Mouse (Mus musculus): ENCODE measurements around the gene Gid4.

Gid4 gene

DNA sequence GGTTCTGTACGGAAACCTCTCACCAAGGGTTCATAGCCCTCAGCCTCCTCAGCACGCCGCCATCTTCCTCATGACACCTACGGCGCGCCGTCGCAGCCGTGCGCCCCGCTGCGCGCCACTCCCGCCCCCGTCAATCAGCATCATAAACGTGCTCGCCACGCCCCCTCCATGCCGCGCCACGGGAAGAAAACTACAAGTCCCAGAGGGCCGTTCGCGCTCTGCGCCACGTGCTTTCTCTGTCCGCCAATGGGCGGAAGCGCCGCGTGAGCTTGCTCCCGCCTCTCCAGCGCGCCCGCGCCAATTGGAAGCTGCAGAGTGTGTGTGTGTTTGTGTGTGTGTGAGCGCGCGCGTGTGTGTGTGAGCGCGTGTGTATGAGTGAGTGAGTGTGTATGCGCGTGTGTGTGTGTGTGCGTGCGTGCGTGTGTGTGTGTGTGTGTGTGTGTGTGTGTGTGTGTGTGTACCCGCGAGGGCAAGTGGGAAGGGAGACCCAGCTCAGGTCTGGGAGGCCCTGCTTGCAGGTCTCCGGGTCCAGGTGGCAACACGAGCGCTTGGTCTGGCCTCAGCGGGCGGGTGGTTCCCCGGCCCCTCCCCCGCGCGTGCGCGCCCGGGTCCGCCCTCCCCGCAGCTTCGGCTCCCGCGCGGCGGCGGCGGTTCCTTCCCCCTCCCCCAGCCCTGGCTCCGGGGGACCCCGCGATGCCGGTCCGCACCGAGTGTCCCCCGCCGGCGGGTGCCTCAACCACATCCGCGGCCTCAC, at the start of gene Gid4:
Gene Gid4, plus strand, starts transcription at position 183 of the 754 bp plus-strand sequence.
- Histone ChIP-seq H3K9me3 (ENCODE audit: low read length) (no peaks in the 10 kb centered on the region), H3K27me3 (ENCODE audit: insufficient read depth, low read length) (no peaks in the 10 kb centered on the region), H3K36me3 (ENCODE audit: insufficient read depth, low read length) (peaks cover 38% of the 10 kb centered on the region), H3K4me1 (replicated peaks; ENCODE audit: low read depth, low read length) (peaks cover 53% of the 10 kb centered on the region), H3K4me3 (replicated peaks; ENCODE audit: low read length) (peak within 1 kb of the TSS; percentile 96)
- TF ChIP-seq POU5F1 (IDR thresholded peaks at IDR 0.05; ENCODE audit: borderline replicate concordance, low read length) (no peak), NANOG (IDR thresholded peaks at IDR 0.05; ENCODE audit: borderline replicate concordance, low read length) (no peak), CTCF (conservative IDR thresholded peaks at IDR 0.05; ENCODE audit: low read length) (no peak)

DNA sequence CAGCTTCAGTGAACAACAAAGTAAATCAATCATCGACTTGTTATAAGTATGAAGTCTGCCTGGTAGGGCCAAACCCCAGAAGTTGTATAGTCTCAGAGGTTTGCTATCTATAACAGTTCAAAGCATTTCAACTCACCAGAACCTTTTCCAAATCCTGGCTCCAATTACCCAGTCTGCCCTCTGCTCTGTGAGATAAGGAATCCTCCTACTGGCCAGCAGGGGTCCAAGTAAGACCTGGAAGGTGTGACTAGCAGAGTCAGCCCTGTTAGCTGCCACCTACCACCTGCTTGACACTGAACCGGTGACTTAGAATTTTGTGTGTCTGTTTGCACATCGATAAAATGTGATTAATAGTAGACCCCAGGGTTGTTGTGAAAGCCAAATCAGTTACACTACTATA, 49.7 kb upstream of the Gid4 start:
- peaks cover 67% of the 10 kb centered on the region for H3K4me1 ChIP-seq (replicated peaks; ENCODE audit: low read depth, low read length)
- no peaks in the 10 kb centered on the region for H3K36me3 ChIP-seq (ENCODE audit: insufficient read depth, low read length)
- peak overlapping the region; percentile 43 for H3K4me3 ChIP-seq (replicated peaks; ENCODE audit: low read length)

DNA sequence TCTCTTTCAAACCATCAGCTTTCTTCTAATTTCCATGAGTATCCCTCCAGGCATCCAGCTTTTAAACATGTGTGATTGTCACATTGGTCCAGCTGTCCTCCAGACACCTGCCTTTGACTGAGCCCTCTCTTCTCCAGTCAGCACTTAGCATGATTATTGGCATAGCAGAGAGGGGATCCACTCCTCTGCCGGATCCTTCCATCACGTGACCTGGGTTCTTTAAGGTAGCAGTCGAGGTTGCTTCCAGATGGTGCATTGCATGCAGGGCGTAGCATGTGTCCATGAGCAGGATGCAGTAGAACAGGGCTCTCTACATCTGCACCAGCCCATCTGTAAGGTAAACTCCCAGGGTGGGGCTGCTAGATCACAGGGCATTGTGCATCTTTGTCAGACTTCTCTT, 48.0 kb upstream of the Gid4 start:
- Histone ChIP-seq H3K4me3 (replicated peaks; ENCODE audit: low read length) (no peak overlapping the region), H3K27me3 (ENCODE audit: insufficient read depth, low read length) (no peaks in the 10 kb centered on the region), H3K36me3 (ENCODE audit: insufficient read depth, low read length) (no peaks in the 10 kb centered on the region), H3K9me3 (ENCODE audit: low read length) (no peaks in the 10 kb centered on the region), H3K4me1 (replicated peaks; ENCODE audit: low read depth, low read length) (peaks cover 57% of the 10 kb centered on the region)
- TF ChIP-seq NANOG (IDR thresholded peaks at IDR 0.05; ENCODE audit: borderline replicate concordance, low read length) (no peak), POU5F1 (IDR thresholded peaks at IDR 0.05; ENCODE audit: borderline replicate concordance, low read length) (no peak), CTCF (conservative IDR thresholded peaks at IDR 0.05; ENCODE audit: low read length) (no peak)

More for the DNA sequence above, 49.7 kb upstream of the Gid4 start:
- TF ChIP-seq CTCF (conservative IDR thresholded peaks at IDR 0.05; ENCODE audit: low read length) (no peak), POU5F1 (IDR thresholded peaks at IDR 0.05; ENCODE audit: borderline replicate concordance, low read length) (no peak), NANOG (IDR thresholded peaks at IDR 0.05; ENCODE audit: borderline replicate concordance, low read length) (no peak)
- H3K27me3 ChIP-seq (ENCODE audit: insufficient read depth, low read length) = no peaks in the 10 kb centered on the region
- no peaks in the 10 kb centered on the region for H3K9me3 ChIP-seq (ENCODE audit: low read length)

DNA sequence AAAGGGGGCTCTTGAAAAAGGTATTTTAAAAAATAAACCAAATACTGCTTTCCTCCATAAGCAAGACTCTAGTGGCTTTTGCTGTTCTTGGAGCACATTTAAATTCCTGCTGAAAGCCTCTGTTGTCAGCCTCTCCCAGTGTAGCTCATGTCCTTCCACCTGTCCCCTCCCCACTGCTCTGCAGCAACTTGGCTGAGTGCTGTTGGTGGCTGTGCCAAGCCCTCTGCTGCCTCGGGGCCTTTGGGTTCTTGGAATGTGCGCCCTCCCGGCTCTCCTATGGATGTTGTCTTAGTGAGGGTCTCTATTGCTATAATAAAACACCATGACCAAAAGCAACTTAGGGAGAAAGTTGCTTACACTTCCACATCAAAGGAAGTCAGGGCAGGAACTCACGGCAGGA, 47.5 kb upstream of the Gid4 start:
- H3K36me3 ChIP-seq (ENCODE audit: insufficient read depth, low read length) = no peaks in the 10 kb centered on the region
- H3K27me3 ChIP-seq (ENCODE audit: insufficient read depth, low read length) = no peaks in the 10 kb centered on the region
- peaks cover 56% of the 10 kb centered on the region for H3K4me1 ChIP-seq (replicated peaks; ENCODE audit: low read depth, low read length)
- no peak for TF ChIP-seq CTCF (conservative IDR thresholded peaks at IDR 0.05; ENCODE audit: low read length)
- no peak for TF ChIP-seq NANOG (IDR thresholded peaks at IDR 0.05; ENCODE audit: borderline replicate concordance, low read length)
- no peak for TF ChIP-seq POU5F1 (IDR thresholded peaks at IDR 0.05; ENCODE audit: borderline replicate concordance, low read length)
- no peaks in the 10 kb centered on the region for H3K9me3 ChIP-seq (ENCODE audit: low read length)
- no peak overlapping the region for H3K4me3 ChIP-seq (replicated peaks; ENCODE audit: low read length)

DNA sequence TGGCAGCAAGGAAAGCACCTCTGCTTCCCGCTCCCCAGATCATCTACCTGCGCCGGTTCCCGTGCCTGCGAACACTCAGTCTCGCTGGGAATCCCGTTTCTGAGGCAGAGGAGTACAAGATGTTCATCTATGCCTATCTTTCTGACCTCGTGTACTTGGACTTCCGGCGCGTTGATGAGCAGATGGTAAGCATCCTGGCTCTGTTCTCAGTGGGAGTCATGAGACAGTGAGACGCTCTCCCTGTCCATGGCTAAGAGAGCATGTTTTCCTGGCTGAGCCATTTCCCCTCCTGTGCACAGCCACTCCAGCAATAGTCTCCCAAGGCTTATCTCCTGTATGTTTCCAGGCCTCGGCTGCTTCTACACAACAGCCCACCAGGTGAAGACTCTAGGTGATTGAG, 46.5 kb upstream of the Gid4 start:
- TF ChIP-seq NANOG (IDR thresholded peaks at IDR 0.05; ENCODE audit: borderline replicate concordance, low read length) (no peak), POU5F1 (IDR thresholded peaks at IDR 0.05; ENCODE audit: borderline replicate concordance, low read length) (no peak), CTCF (conservative IDR thresholded peaks at IDR 0.05; ENCODE audit: low read length) (no peak)
- Histone ChIP-seq H3K4me3 (replicated peaks; ENCODE audit: low read length) (no peak overlapping the region), H3K36me3 (ENCODE audit: insufficient read depth, low read length) (no peaks in the 10 kb centered on the region), H3K4me1 (replicated peaks; ENCODE audit: low read depth, low read length) (peaks cover 52% of the 10 kb centered on the region), H3K9me3 (ENCODE audit: low read length) (no peaks in the 10 kb centered on the region), H3K27me3 (ENCODE audit: insufficient read depth, low read length) (no peaks in the 10 kb centered on the region)

GRCm38 (mm10) chr11:60374481-60374880, 42.5 kb upstream of the Gid4 start:
- Histone ChIP-seq H3K4me1 (replicated peaks; ENCODE audit: low read depth, low read length) (peaks cover 14% of the 10 kb centered on the region), H3K36me3 (ENCODE audit: insufficient read depth, low read length) (no peaks in the 10 kb centered on the region), H3K27me3 (ENCODE audit: insufficient read depth, low read length) (no peaks in the 10 kb centered on the region), H3K4me3 (replicated peaks; ENCODE audit: low read length) (no peak overlapping the region), H3K9me3 (ENCODE audit: low read length) (no peaks in the 10 kb centered on the region)
- no peak for TF ChIP-seq NANOG (IDR thresholded peaks at IDR 0.05; ENCODE audit: borderline replicate concordance, low read length)

- H3K9me3 ChIP-seq (ENCODE audit: low read length) = no peaks in the 10 kb centered on the region
Measured at GRCm38 (mm10) chr11:60383518-60383917, 33.4 kb upstream of the Gid4 start.

GRCm38 (mm10) chr11:60384762-60385421, 32.1 kb upstream of the Gid4 start:
- no peak for TF ChIP-seq NANOG (IDR thresholded peaks at IDR 0.05; ENCODE audit: borderline replicate concordance, low read length)
- no peak for TF ChIP-seq POU5F1 (IDR thresholded peaks at IDR 0.05; ENCODE audit: borderline replicate concordance, low read length)
- TF ChIP-seq CTCF (conservative IDR thresholded peaks at IDR 0.05; ENCODE audit: low read length) = no peak
- peak overlapping the region; percentile 70 for H3K4me3 ChIP-seq (replicated peaks; ENCODE audit: low read length)
- H3K27me3 ChIP-seq (ENCODE audit: insufficient read depth, low read length) = no peaks in the 10 kb centered on the region
- peaks cover 27% of the 10 kb centered on the region for H3K4me1 ChIP-seq (replicated peaks; ENCODE audit: low read depth, low read length)
- no peaks in the 10 kb centered on the region for H3K36me3 ChIP-seq (ENCODE audit: insufficient read depth, low read length)
- no peaks in the 10 kb centered on the region for H3K9me3 ChIP-seq (ENCODE audit: low read length)

More at GRCm38 (mm10) chr11:60383518-60383917, 33.4 kb upstream of the Gid4 start:
- peaks cover 27% of the 10 kb centered on the region for H3K4me1 ChIP-seq (replicated peaks; ENCODE audit: low read depth, low read length)
- H3K4me3 ChIP-seq (replicated peaks; ENCODE audit: low read length) = no peak overlapping the region
- no peak for TF ChIP-seq NANOG (IDR thresholded peaks at IDR 0.05; ENCODE audit: borderline replicate concordance, low read length)
- TF ChIP-seq CTCF (conservative IDR thresholded peaks at IDR 0.05; ENCODE audit: low read length) = peak; percentile 12; the same call in 1 of the 2 replicates
- no peaks in the 10 kb centered on the region for H3K27me3 ChIP-seq (ENCODE audit: insufficient read depth, low read length)
- no peaks in the 10 kb centered on the region for H3K36me3 ChIP-seq (ENCODE audit: insufficient read depth, low read length)
